Mouse (Mus musculus) neutrophil, adult 5-6 weeks (primary cell): ENCODE measurements around the gene Pnpla3. TPM values are rescaled to one million over a fixed set of nuclear protein-coding genes. Genes with fewer than 3 reads are reported as not detected.
A peak's percentile ranks its signal among the peaks of the same experiment; 100 is the strongest.

Experiments used
- ATAC-seq: fragments of 151-379, 151-347 bp; 2 replicates; pipeline ENCODE4 v1.8.0; 2017; ENCODE audit warnings: mild to moderate bottlenecking, moderate TSS enrichment; ENCODE audit not compliant: insufficient number of reproducible peaks, poor library complexity, low FRiP score, severe bottlenecking; ENCODE audit errors: extremely low read depth
- total RNA-seq: library from RNA; stranded (forward); fragments of 200-1000 nt; gene quantifications from 2 replicates; pipeline ENCODE4 v1.2.3, GENCODE M21; 2017

Gene Pnpla3
- total RNA-seq, 1 experiment from 2014 or later = not detected

- ATAC-seq = no peak
These were observed 829 bp downstream of the Pnpla3 start for GRCm38 (mm10) chr15:84168170-84169161.

- ATAC-seq = no peak
These were observed 1.9 kb downstream of the Pnpla3 start for GRCm38 (mm10) chr15:84169511-84169910.

- ATAC-seq = no peak
These were observed 3.5 kb downstream of the Pnpla3 start for GRCm38 (mm10) chr15:84171166-84171565.

- ATAC-seq = no peak
These were observed 11.1 kb downstream of the Pnpla3 start for GRCm38 (mm10) chr15:84178733-84179132.

GRCm38 (mm10) chr15:84182000-84182399 is 14.4 kb downstream of the Pnpla3 start:
- no peak for ATAC-seq

GRCm38 (mm10) chr15:84183967-84184366 is 16.3 kb downstream of the Pnpla3 start:
- ATAC-seq = no peak

GRCm38 (mm10) chr15:84186196-84186595 is 18.6 kb downstream of the Pnpla3 start:
- no peak for ATAC-seq

- no peak for ATAC-seq
These were observed 21.4 kb downstream of the Pnpla3 start for GRCm38 (mm10) chr15:84188887-84189530.

GRCm38 (mm10) chr15:84189881-84190280 is 22.2 kb downstream of the Pnpla3 start:
- ATAC-seq = no peak

GRCm38 (mm10) chr15:84191724-84192057 is 24.1 kb downstream of the Pnpla3 start:
- ATAC-seq = no peak

- ATAC-seq = peak; percentile 97
These were observed 24.6 kb downstream of the Pnpla3 start, which contains the start of gene Samm50 for GRCm38 (mm10) chr15:84192058-84192791. Gene Samm50 (plus strand): TSS chr15:84192241.

- no peak for ATAC-seq
These were observed 29.0 kb downstream of the Pnpla3 start for GRCm38 (mm10) chr15:84196486-84197165.

- ATAC-seq = no peak
These were observed 39.7 kb downstream of the Pnpla3 start for GRCm38 (mm10) chr15:84207327-84207726.

- ATAC-seq = no peak
These were observed 42.1 kb downstream of the Pnpla3 start for GRCm38 (mm10) chr15:84209517-84210412.

GRCm38 (mm10) chr15:84210461-84210860 is 42.8 kb downstream of the Pnpla3 start:
- ATAC-seq = no peak

- no peak for ATAC-seq
These were observed 43.3 kb downstream of the Pnpla3 start for GRCm38 (mm10) chr15:84210941-84211340.

GRCm38 (mm10) chr15:84211564-84211963 is 43.9 kb downstream of the Pnpla3 start:
- no peak for ATAC-seq
